Mouse (Mus musculus) thymus, adult 18-20 months (tissue): ENCODE data around the gene Fgf4.
"Not testable (repeated sequence)": the region's sequence is repeated elsewhere in the genome, so short reads cannot be mapped to it uniquely, and the experiment has no call there.

ENCODE experiments used
- DNase-seq, 2 experiments: peaks; one replicate each; pipeline ENCODE4 v3.0.0; 2022; ENCODE audit warnings: mixed read lengths in 2 of 2

Fgf4 gene

GRCm38 (mm10) chr7:144867602-144868001 is 20.4 kb downstream of the Fgf4 start:
- no peak for DNase-seq

GRCm38 (mm10) chr7:144872420-144872819 is 25.3 kb downstream of the Fgf4 start:
- DNase-seq, result no peak

GRCm38 (mm10) chr7:144873160-144873559 is 26.0 kb downstream of the Fgf4 start:
- no peak for DNase-seq

- no peak for DNase-seq
Observed at GRCm38 (mm10) chr7:144874226-144874625, 27.1 kb downstream of the Fgf4 start.

GRCm38 (mm10) chr7:144878401-144878800 is 31.2 kb downstream of the Fgf4 start:
- DNase-seq, result no peak

GRCm38 (mm10) chr7:144883106-144883505 is 35.9 kb downstream of the Fgf4 start:
- DNase-seq, result no peak

- DNase-seq, result no peak
Observed at GRCm38 (mm10) chr7:144887672-144888071, 40.5 kb downstream of the Fgf4 start.

GRCm38 (mm10) chr7:144888564-144889299 is 41.6 kb downstream of the Fgf4 start:
- no peak for DNase-seq

- DNase-seq, result not testable (repeated sequence)
Observed at GRCm38 (mm10) chr7:144890661-144891060, 43.5 kb downstream of the Fgf4 start.

- DNase-seq, result no peak
Observed at GRCm38 (mm10) chr7:144891863-144892262, 44.7 kb downstream of the Fgf4 start.

GRCm38 (mm10) chr7:144892322-144892721 is 45.2 kb downstream of the Fgf4 start:
- DNase-seq, result no peak

- DNase-seq, result no peak
Observed at GRCm38 (mm10) chr7:144894191-144894590, 47.0 kb downstream of the Fgf4 start.

GRCm38 (mm10) chr7:144894706-144895105 is 47.5 kb downstream of the Fgf4 start:
- no peak for DNase-seq

- peak; percentile 17 to 30 for DNase-seq
Observed at GRCm38 (mm10) chr7:144895305-144896111, 48.3 kb downstream of the Fgf4 start.

- DNase-seq, result no peak
Observed at GRCm38 (mm10) chr7:144896294-144897218, 49.4 kb downstream of the Fgf4 start, which contains the start of gene Fgf15. TSS of gene Fgf15 (plus strand) at chr7:144896531.

GRCm38 (mm10) chr7:144898506-144898905 is 51.3 kb downstream of the Fgf4 start:
- no peak for DNase-seq

- DNase-seq, result not testable (repeated sequence)
Observed at GRCm38 (mm10) chr7:144905514-144905913, 58.3 kb downstream of the Fgf4 start.

- DNase-seq, result no peak
Observed at GRCm38 (mm10) chr7:144906708-144907397, 59.7 kb downstream of the Fgf4 start.

GRCm38 (mm10) chr7:144907793-144908192 is 60.6 kb downstream of the Fgf4 start:
- no peak for DNase-seq

- DNase-seq, result no peak
Observed at GRCm38 (mm10) chr7:144908705-144909104, 61.5 kb downstream of the Fgf4 start.

GRCm38 (mm10) chr7:144911121-144911520 is 64.0 kb downstream of the Fgf4 start:
- no peak for DNase-seq

- no peak for DNase-seq
Observed at GRCm38 (mm10) chr7:144912897-144913296, 65.7 kb downstream of the Fgf4 start.
